Mouse (Mus musculus) embryonic facial prominence, embryonic 15.5 days (tissue): ENCODE measurements around the gene Gnl2. TPM values are rescaled to one million over a fixed set of nuclear protein-coding genes. Genes with fewer than 3 reads are reported as not detected.

Source experiments
- ATAC-seq: fragments of 200-750 bp; cut with Nextera tagmentation; 2 replicates; pipeline ENCODE4 v1.8.0; 2017; ENCODE audit warnings: low read depth, moderate TSS enrichment; ENCODE audit not compliant: insufficient number of reproducible peaks, low FRiP score, low TSS enrichment
- H3K27ac ChIP-seq: fragments of 300-500 bp; sonication (generic); replicated peaks from 2 replicates; pipeline ENCODE4 v1.5.1; 2015; ENCODE audit warnings: mild to moderate bottlenecking, inconsistent platforms
- H3K27me3 ChIP-seq: fragments of 300-500 bp; sonication (generic); 2 replicates; pipeline ENCODE4 v1.6.1; 2015; ENCODE audit warnings: inconsistent platforms
- H3K36me3 ChIP-seq: fragments of 300-500 bp; sonication (generic); 2 replicates; pipeline ENCODE4 v1.6.1; 2015; ENCODE audit warnings: mild to moderate bottlenecking, inconsistent platforms
- H3K4me1 ChIP-seq: fragments of 300-500 bp; sonication (generic); 2 replicates; pipeline ENCODE4 v1.6.1; 2015; ENCODE audit warnings: inconsistent platforms
- H3K4me2 ChIP-seq: fragments of 300-500 bp; sonication (generic); replicated peaks from 2 replicates; pipeline ENCODE4 v1.6.1; 2015; ENCODE audit warnings: mild to moderate bottlenecking, inconsistent platforms
- H3K4me3 ChIP-seq: fragments of 300-500 bp; sonication (generic); replicated peaks from 2 replicates; pipeline ENCODE4 v1.5.1; 2015; ENCODE audit warnings: mild to moderate bottlenecking, inconsistent platforms
- H3K9ac ChIP-seq: fragments of 300-500 bp; sonication (generic); 2 replicates; pipeline ENCODE4 v1.6.1; 2015; ENCODE audit warnings: inconsistent platforms
- H3K9me3 ChIP-seq: fragments of 300-500 bp; sonication (generic); replicated peaks from 2 replicates; pipeline ENCODE4 v1.6.1; 2016; ENCODE audit warnings: inconsistent platforms
- WGBS: fragments of 180-500 bp; shearing (Covaris S2); methylation state at CpG from one replicate; pipeline ENCODE4 v1.1.7; 2015; 5-methylcytosine and 5-hydroxymethylcytosine counted together
- polyA plus RNA-seq: library from polyadenylated mRNA; unstranded; fragments of >200 nt; fragmentation: Nextera tagmentation; extraction: Ambion mirVana; gene quantifications from 2 replicates; pipeline ENCODE4 v1.2.1, GENCODE M21; 2015

Gnl2 gene
- polyA plus RNA-seq, 1 experiment from 2014 or later, result 102 TPM

- Histone ChIP-seq H3K4me1 (peaks cover 21% of the 10 kb centered on the region), H3K27me3 (no peaks in the 10 kb centered on the region), H3K27ac (no peak overlapping the region), H3K4me3 (no peak overlapping the region), H3K9me3 (no peaks in the 10 kb centered on the region), H3K36me3 (peaks cover 32% of the 10 kb centered on the region), H3K4me2 (no peak overlapping the region), H3K9ac (no peak overlapping the region)
- ATAC-seq, result no peak
- WGBS, result 36% methylated on average over 5 of the region's 5 CpGs
Measured at GRCm38 (mm10) chr4:125058033-125058432, 41.6 kb downstream of the Gnl2 start.

GRCm38 (mm10) chr4:125059025-125059424 lies 42.6 kb downstream of the Gnl2 start:
- Histone ChIP-seq H3K36me3 (peaks cover 22% of the 10 kb centered on the region), H3K27me3 (no peaks in the 10 kb centered on the region), H3K9ac (no peak overlapping the region), H3K4me1 (peaks cover 21% of the 10 kb centered on the region), H3K4me3 (peak overlapping the region; percentile 22), H3K27ac (no peak overlapping the region), H3K4me2 (peak overlapping the region; percentile 46), H3K9me3 (no peaks in the 10 kb centered on the region)
- ATAC-seq, result peak; percentile 73; the same call in 1 of the 2 replicates
- WGBS, result 3% methylated on average over 8 of the region's 8 CpGs

- 67% methylated on average over 8 of the region's 8 CpGs for WGBS
- H3K36me3 ChIP-seq, result peaks cover 2% of the 10 kb centered on the region; the same call in 1 of the 2 replicates
- no peak overlapping the region for H3K4me2 ChIP-seq
- H3K9ac ChIP-seq, result no peak overlapping the region
- no peak overlapping the region for H3K27ac ChIP-seq
- H3K4me3 ChIP-seq, result no peak overlapping the region
- no peak for ATAC-seq
- no peaks in the 10 kb centered on the region for H3K9me3 ChIP-seq
- peaks cover 20% of the 10 kb centered on the region for H3K4me1 ChIP-seq
- H3K27me3 ChIP-seq, result no peaks in the 10 kb centered on the region
Measured at GRCm38 (mm10) chr4:125063829-125064228, 47.4 kb downstream of the Gnl2 start.

- H3K4me1 ChIP-seq, result peaks cover 17% of the 10 kb centered on the region
- H3K36me3 ChIP-seq, result peaks cover 20% of the 10 kb centered on the region
- WGBS, result 2% methylated on average over 26 of the region's 26 CpGs
- H3K27ac ChIP-seq, result peak within 1 kb of the TSS; percentile 56; the same call in 1 of the 2 replicates
- H3K4me2 ChIP-seq, result peak within 1 kb of the TSS; percentile 86
- no peaks in the 10 kb centered on the region for H3K9me3 ChIP-seq
- 0 out of 2 replicates have a peak, but pooled peaks have one; percentile 17 for ATAC-seq
- no peaks in the 10 kb centered on the region for H3K27me3 ChIP-seq
- peak within 1 kb of the TSS; percentile 79 for H3K4me3 ChIP-seq
- peak within 1 kb of the TSS; percentile 78 for H3K9ac ChIP-seq
Measured at GRCm38 (mm10) chr4:125065517-125066307, 49.3 kb downstream of the Gnl2 start, which contains the start of gene Dnali1. TSS of gene Dnali1 (minus strand) at chr4:125065703.

GRCm38 (mm10) chr4:125066490-125067370 lies 50.3 kb downstream of the Gnl2 start, which contains the start of gene Snip1:
TSS of gene Snip1 (plus strand) at chr4:125066672.
- peak; percentile 87 for ATAC-seq
- peaks cover 30% of the 10 kb centered on the region for H3K36me3 ChIP-seq
- H3K4me1 ChIP-seq, result peaks cover 17% of the 10 kb centered on the region
- no peaks in the 10 kb centered on the region for H3K9me3 ChIP-seq
- H3K4me2 ChIP-seq, result peak within 1 kb of the TSS; percentile 86
- H3K27me3 ChIP-seq, result no peaks in the 10 kb centered on the region
- H3K9ac ChIP-seq, result peak within 1 kb of the TSS; percentile 78
- H3K4me3 ChIP-seq, result peak within 1 kb of the TSS; percentile 79
- H3K27ac ChIP-seq, result peak within 1 kb of the TSS; percentile 56; the same call in 1 of the 2 replicates
- WGBS, result under 1% methylated on average over 78 of the region's 78 CpGs

GRCm38 (mm10) chr4:125077700-125078099 lies 61.3 kb downstream of the Gnl2 start:
- H3K4me2 ChIP-seq, result no peak overlapping the region
- WGBS, result 91% methylated on average over 2 of the region's 2 CpGs
- peaks cover 40% of the 10 kb centered on the region for H3K36me3 ChIP-seq
- no peak for ATAC-seq
- no peaks in the 10 kb centered on the region for H3K27me3 ChIP-seq
- no peak overlapping the region for H3K27ac ChIP-seq
- H3K9ac ChIP-seq, result no peak overlapping the region
- H3K4me1 ChIP-seq, result no peaks in the 10 kb centered on the region
- no peaks in the 10 kb centered on the region for H3K9me3 ChIP-seq
- no peak overlapping the region for H3K4me3 ChIP-seq

- WGBS, result 93% methylated on average over 2 of the region's 2 CpGs
- no peak overlapping the region for H3K9ac ChIP-seq
- H3K4me1 ChIP-seq, result peaks cover 2% of the 10 kb centered on the region; the same call in 1 of the 2 replicates
- no peaks in the 10 kb centered on the region for H3K27me3 ChIP-seq
- H3K9me3 ChIP-seq, result no peaks in the 10 kb centered on the region
- ATAC-seq, result no peak
- H3K36me3 ChIP-seq, result peaks cover 30% of the 10 kb centered on the region
- H3K4me2 ChIP-seq, result no peak overlapping the region
- no peak overlapping the region for H3K27ac ChIP-seq
- no peak overlapping the region for H3K4me3 ChIP-seq
Measured at GRCm38 (mm10) chr4:125078698-125079097, 62.3 kb downstream of the Gnl2 start.

GRCm38 (mm10) chr4:125084403-125085345 lies 68.3 kb downstream of the Gnl2 start, which contains the start of gene Meaf6:
TSS of gene Meaf6 (plus strand) at chr4:125085134.
- Histone ChIP-seq H3K27me3 (no peaks in the 10 kb centered on the region), H3K4me1 (peaks cover 20% of the 10 kb centered on the region), H3K4me3 (peak within 1 kb of the TSS; percentile 96), H3K9me3 (no peaks in the 10 kb centered on the region), H3K9ac (peak within 1 kb of the TSS; percentile 83), H3K4me2 (peak within 1 kb of the TSS; percentile 88), H3K27ac (peak within 1 kb of the TSS; percentile 98), H3K36me3 (peaks cover 27% of the 10 kb centered on the region)
- WGBS, result 1% methylated on average over 63 of the region's 63 CpGs
- peak; percentile 85 for ATAC-seq

- Histone ChIP-seq H3K9ac (peak overlapping the region; percentile 83), H3K27ac (peak overlapping the region; percentile 98), H3K4me2 (peak overlapping the region; percentile 88), H3K4me1 (peaks cover 20% of the 10 kb centered on the region), H3K27me3 (no peaks in the 10 kb centered on the region), H3K9me3 (no peaks in the 10 kb centered on the region), H3K4me3 (peak overlapping the region; percentile 96), H3K36me3 (peaks cover 34% of the 10 kb centered on the region)
- ATAC-seq, result peak; percentile 92
- under 1% methylated on average over 45 of the region's 45 CpGs for WGBS
Measured at GRCm38 (mm10) chr4:125085346-125085841, 69.0 kb downstream of the Gnl2 start.

- Histone ChIP-seq H3K9me3 (no peaks in the 10 kb centered on the region), H3K4me2 (no peak overlapping the region), H3K27ac (no peak overlapping the region), H3K9ac (no peak overlapping the region), H3K4me1 (no peaks in the 10 kb centered on the region), H3K27me3 (no peaks in the 10 kb centered on the region), H3K36me3 (peaks cover 41% of the 10 kb centered on the region), H3K4me3 (no peak overlapping the region)
- WGBS, result 87% methylated on average over 5 of the region's 5 CpGs
- no peak for ATAC-seq
Measured at GRCm38 (mm10) chr4:125093031-125093430, 76.6 kb downstream of the Gnl2 start.
